Mouse (Mus musculus): ENCODE data around the gene Psme3.
"Not testable (repeated sequence)": the region's sequence is repeated elsewhere in the genome, so short reads cannot be mapped to it uniquely, and the experiment has no call there.

Gene Psme3

GRCm38 (mm10) chr11:101311083-101311482, 4.9 kb upstream of the Psme3 start:
- DNase-seq (ENCODE audit: extremely low spot score, low read depth, low spot score), result no peak

- no peak for DNase-seq (ENCODE audit: extremely low spot score, low read depth, low spot score)
Observed at GRCm38 (mm10) chr11:101312150-101312549, 3.9 kb upstream of the Psme3 start.

GRCm38 (mm10) chr11:101314567-101314966, 1.4 kb upstream of the Psme3 start:
- no peak for DNase-seq (ENCODE audit: extremely low spot score, low read depth, low spot score)

- DNase-seq (ENCODE audit: extremely low spot score, low read depth, low spot score), result no peak
Observed at GRCm38 (mm10) chr11:101315082-101315650, 847 bp upstream of the Psme3 start.

- no peak for DNase-seq (ENCODE audit: extremely low spot score, low read depth, low spot score)
Observed at GRCm38 (mm10) chr11:101316501-101316917, 496 bp downstream of the Psme3 start.

- no peak for DNase-seq (ENCODE audit: extremely low spot score, low read depth, low spot score)
Observed at GRCm38 (mm10) chr11:101323609-101324008, 7.6 kb downstream of the Psme3 start.

- no peak for DNase-seq (ENCODE audit: extremely low spot score, low read depth, low spot score)
Observed at GRCm38 (mm10) chr11:101324763-101325162, 8.8 kb downstream of the Psme3 start, which contains the start of gene Aoc2. Gene Aoc2 (plus strand): TSS chr11:101325063.

GRCm38 (mm10) chr11:101325201-101325600, 9.2 kb downstream of the Psme3 start:
- DNase-seq (ENCODE audit: extremely low spot score, low read depth, low spot score), result not testable (repeated sequence)

- no peak for DNase-seq (ENCODE audit: extremely low spot score, low read depth, low spot score)
Observed at GRCm38 (mm10) chr11:101326147-101326546, 10.1 kb downstream of the Psme3 start.

GRCm38 (mm10) chr11:101327311-101327710, 11.3 kb downstream of the Psme3 start:
- no peak for DNase-seq (ENCODE audit: extremely low spot score, low read depth, low spot score)

GRCm38 (mm10) chr11:101328941-101329635, 13.1 kb downstream of the Psme3 start:
- DNase-seq (ENCODE audit: extremely low spot score, low read depth, low spot score), result no peak

GRCm38 (mm10) chr11:101330371-101330924, 14.4 kb downstream of the Psme3 start, which contains the start of gene Aoc3:
Gene Aoc3 (plus strand): TSS chr11:101330605.
- no peak for DNase-seq (ENCODE audit: extremely low spot score, low read depth, low spot score)

- not testable (repeated sequence) for DNase-seq (ENCODE audit: extremely low spot score, low read depth, low spot score)
Observed at GRCm38 (mm10) chr11:101330961-101331360, 14.9 kb downstream of the Psme3 start.

GRCm38 (mm10) chr11:101332537-101332936, 16.5 kb downstream of the Psme3 start:
- no peak for DNase-seq (ENCODE audit: extremely low spot score, low read depth, low spot score)

- no peak for DNase-seq (ENCODE audit: extremely low spot score, low read depth, low spot score)
Observed at GRCm38 (mm10) chr11:101334023-101334422, 18.0 kb downstream of the Psme3 start.

- no peak for DNase-seq (ENCODE audit: extremely low spot score, low read depth, low spot score)
Observed at GRCm38 (mm10) chr11:101334516-101334915, 18.5 kb downstream of the Psme3 start.

GRCm38 (mm10) chr11:101335685-101336084, 19.7 kb downstream of the Psme3 start:
- no peak for DNase-seq (ENCODE audit: extremely low spot score, low read depth, low spot score)

GRCm38 (mm10) chr11:101338123-101338760, 22.2 kb downstream of the Psme3 start:
- DNase-seq (ENCODE audit: extremely low spot score, low read depth, low spot score), result no peak

GRCm38 (mm10) chr11:101347083-101347775, 31.2 kb downstream of the Psme3 start:
- no peak for DNase-seq (ENCODE audit: extremely low spot score, low read depth, low spot score)

GRCm38 (mm10) chr11:101348774-101349173, 32.8 kb downstream of the Psme3 start:
- no peak for DNase-seq (ENCODE audit: extremely low spot score, low read depth, low spot score)

- no peak for DNase-seq (ENCODE audit: extremely low spot score, low read depth, low spot score)
Observed at GRCm38 (mm10) chr11:101349216-101349615, 33.2 kb downstream of the Psme3 start.
